Mouse (Mus musculus) heart, postnatal 0 days (tissue): ENCODE data around the gene Traf3.

Experiments
- CTCF ChIP-seq: IDR thresholded peaks from 2 replicates; pipeline ENCODE4 v1.5.1; 2016; ENCODE audit warnings: antibody characterized with exemption, control low read depth, low read depth
- EP300 ChIP-seq: IDR thresholded peaks from 2 replicates; pipeline ENCODE4 v1.6.1; 2016; ENCODE audit warnings: antibody characterized with exemption, low read depth

GRCm38 (mm10) chr12:111302018-111302345, 135.8 kb downstream of the Traf3 start:
- TF ChIP-seq CTCF (no peak), EP300 (no peak)
